Mouse (Mus musculus): Measurements from ENCODE around the gene Tcaf1.
A peak's percentile ranks its signal among the peaks of the same experiment; 100 is the strongest.

The Tcaf1 gene

DNA sequence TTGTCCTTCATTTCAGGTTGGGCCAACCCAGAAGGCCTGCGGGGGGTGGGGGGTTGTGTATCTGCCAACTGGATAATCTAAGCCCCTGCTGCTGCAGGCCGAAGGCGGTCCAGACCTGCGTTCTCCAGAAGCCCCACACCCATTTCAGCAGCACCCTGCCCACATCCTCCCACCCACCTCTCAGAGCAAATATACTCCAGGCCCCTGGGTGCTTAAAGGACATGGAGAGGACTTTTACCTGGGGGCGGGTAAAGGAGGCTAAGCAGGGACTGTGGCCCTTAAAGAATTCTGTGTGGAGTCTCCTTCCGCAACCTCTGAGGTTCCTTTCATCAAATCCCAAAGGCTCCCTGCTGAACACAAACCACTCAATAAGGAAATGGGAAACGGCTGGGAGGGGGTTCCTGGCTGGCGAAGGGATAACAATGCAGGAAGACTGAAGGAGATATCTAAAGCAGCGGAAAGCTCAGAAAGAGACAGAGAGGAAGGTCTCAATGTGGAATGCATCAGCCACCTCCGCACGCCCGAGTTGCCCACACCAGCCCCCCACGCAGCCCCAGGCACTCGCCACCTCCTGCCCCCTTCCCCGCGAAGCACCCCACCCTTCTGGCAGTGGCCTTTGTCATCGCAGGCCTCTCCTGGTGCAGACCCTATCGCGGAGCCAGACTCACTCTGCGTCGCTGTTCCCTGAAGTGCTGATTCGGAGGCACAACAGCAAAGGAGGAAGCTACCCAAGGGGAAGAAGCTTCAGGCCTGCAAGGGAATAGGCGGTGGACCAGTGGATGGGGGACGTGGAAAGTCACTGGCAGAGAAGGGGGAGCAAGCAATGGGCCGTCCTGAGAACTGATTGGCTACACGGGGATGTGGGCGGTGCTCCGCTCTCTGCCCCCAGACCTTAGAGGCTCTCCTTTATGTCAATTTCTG lies at the start of gene Tcaf1:
Gene Tcaf1, minus strand, starts transcription at position 798 of the 921 bp plus-strand sequence.
- peak; percentile 96 for ATAC-seq (ENCODE audit: low TSS enrichment)

- no peak for ATAC-seq (ENCODE audit: low TSS enrichment)
These were observed 46.2 kb upstream of the Tcaf1 start, which contains the start of gene Olfr38 for GRCm38 (mm10) chr6:42756104-42756503. TSS of gene Olfr38 (plus strand) at chr6:42756404.

GRCm38 (mm10) chr6:42747846-42748245 lies 38.0 kb upstream of the Tcaf1 start:
- ATAC-seq (ENCODE audit: low TSS enrichment): no peak

GRCm38 (mm10) chr6:42742303-42742702 lies 32.4 kb upstream of the Tcaf1 start:
- peak; percentile 93 for ATAC-seq (ENCODE audit: low TSS enrichment)

DNA sequence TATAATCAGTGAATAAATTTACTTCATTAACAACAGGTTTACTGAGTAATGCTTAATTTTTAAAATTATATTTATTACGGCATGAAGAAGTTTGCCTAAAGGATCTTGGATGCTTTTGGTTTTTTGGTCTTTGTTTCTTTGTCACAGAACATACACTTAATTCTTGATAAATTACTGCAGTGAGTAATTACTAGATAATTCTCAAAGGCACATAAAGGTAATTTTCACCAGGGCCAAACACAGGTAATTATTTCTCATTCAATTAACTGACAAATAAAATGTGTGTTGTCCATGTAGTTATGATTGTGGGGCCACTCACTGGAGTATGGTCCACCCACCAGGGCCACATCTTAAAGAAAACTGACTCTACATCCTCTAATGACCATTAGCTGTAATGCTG lies 29.2 kb upstream of the Tcaf1 start, which contains the start of gene Olfr453:
Gene Olfr453, plus strand, starts transcription at position 301 of the 400 bp plus-strand sequence.
- no peak for ATAC-seq (ENCODE audit: low TSS enrichment)

- ATAC-seq (ENCODE audit: low TSS enrichment): no peak
These were observed 8.1 kb upstream of the Tcaf1 start for GRCm38 (mm10) chr6:42717973-42718372.

GRCm38 (mm10) chr6:42714668-42715067 lies 4.8 kb upstream of the Tcaf1 start:
- ATAC-seq (ENCODE audit: low TSS enrichment): no peak

DNA sequence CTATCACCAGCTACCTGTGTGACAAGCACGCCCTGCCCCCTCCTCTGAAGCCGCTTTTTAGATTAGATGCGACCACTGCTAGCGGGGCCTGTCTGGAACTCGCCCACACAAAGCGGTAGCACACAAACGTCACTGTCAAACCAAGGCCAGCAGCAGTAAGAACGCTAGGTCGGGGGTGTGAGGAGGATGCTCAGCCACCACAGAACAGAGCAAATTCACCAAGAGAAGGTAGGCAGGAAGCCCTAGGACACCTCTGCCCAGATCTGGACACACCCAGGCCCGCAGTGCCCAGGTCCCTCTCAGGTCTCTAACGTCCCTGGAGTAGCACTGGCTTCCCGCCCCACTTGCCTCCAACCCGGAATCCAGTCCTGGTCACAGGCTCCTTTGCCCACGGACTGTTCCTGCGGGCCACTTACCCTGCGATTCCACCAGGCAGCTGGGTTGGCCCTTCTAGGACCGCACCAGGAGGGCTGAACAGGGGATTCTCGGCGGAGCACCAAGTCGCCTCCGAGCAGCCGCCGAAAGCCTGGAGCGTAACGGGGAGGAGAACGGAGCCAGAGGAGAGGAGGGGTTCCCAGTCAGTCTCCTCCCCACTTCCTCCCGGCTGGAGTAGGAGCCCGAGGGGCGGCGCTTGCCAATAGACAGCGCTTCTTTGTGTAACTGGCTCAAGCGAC lies 17.2 kb downstream of the Tcaf1 start:
- peak; percentile 94 for ATAC-seq (ENCODE audit: low TSS enrichment)

DNA sequence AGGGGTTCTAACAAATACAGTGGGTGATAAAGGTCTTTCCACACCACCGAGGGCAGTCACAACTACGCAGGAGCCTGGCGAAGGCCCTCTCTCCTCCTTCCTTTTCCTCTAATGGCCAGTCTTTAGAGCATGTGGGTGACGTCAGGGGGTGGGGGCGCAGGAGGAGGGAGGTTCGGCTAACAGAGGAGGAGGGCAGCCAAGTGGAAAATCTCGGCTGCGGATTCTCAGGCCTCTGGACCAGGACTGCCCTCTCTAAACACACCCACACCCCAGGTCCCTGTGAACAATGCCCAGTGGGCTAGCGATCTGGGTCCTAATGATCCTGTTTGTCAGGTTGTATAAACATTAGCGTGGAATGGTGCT lies 17.8 kb downstream of the Tcaf1 start:
- peak; percentile 80 for ATAC-seq (ENCODE audit: low TSS enrichment)

GRCm38 (mm10) chr6:42689761-42690160 lies 20.1 kb downstream of the Tcaf1 start:
- no peak for ATAC-seq (ENCODE audit: low TSS enrichment)

GRCm38 (mm10) chr6:42687907-42688306 lies 22.0 kb downstream of the Tcaf1 start:
- ATAC-seq (ENCODE audit: low TSS enrichment): no peak

DNA sequence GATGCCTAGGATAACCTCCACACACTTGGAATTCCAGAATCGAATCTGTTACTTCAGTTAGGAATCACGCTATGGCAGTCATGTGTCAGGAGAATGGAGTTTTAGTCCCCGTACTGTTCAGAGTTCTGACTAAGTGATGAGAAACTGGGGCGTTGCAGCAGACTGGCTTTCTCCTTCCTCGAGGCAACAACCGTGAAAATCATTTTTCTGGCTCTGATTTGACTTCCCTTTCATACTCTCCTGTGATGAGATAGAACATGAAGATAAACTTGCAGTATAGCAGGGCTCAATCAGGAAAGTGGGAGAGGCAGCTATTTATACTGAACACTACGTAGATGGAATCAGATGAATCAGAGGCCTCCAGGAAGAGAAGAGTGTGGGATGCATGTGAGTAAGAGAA lies 29.8 kb downstream of the Tcaf1 start:
- ATAC-seq (ENCODE audit: low TSS enrichment): peak; percentile 94

- ATAC-seq (ENCODE audit: low TSS enrichment): no peak
These were observed 33.9 kb downstream of the Tcaf1 start for GRCm38 (mm10) chr6:42676011-42676410.

DNA sequence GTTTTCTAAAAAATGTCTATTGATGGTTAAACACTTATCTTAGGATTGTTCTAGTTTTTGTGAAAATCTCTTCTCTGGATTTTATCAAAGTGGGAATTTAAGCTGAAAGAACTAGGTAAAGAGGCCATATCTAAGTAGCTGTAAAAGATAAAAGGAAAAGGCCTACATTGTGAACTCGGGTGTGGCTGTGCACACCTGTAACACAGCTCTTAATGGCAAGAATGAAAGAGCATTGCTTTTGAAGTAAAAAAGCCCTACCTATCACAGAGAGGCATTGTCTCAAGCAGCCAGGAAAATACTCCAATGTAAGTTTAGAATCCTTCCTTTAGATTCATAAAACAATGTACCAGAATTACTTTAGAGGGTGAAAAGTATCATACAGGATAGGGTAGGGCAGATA lies 38.1 kb downstream of the Tcaf1 start:
- no peak for ATAC-seq (ENCODE audit: low TSS enrichment)

DNA sequence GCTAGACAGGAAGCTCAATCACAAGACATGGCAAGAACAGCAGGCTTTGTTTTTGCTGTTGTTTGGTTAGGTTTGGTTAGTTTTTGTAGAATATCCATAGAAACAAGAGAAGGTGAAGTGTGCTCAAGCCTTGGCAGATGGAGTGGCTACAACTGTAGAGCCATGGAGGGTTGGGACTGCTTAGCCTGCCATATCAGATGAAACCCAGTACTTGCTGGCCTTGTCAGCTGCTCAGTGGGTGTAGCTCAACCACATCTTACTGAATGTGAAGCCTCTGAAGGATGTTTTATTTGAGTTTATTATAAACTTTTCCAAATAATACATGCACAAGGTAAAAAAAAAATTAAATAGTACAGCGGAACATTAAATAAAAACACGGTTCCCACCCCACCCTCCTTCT lies 42.2 kb downstream of the Tcaf1 start:
- peak; percentile 64 for ATAC-seq (ENCODE audit: low TSS enrichment)

GRCm38 (mm10) chr6:42661739-42662138 lies 48.1 kb downstream of the Tcaf1 start:
- no peak for ATAC-seq (ENCODE audit: low TSS enrichment)

GRCm38 (mm10) chr6:42644912-42645549 lies 64.9 kb downstream of the Tcaf1 start, which contains the start of gene Tcaf2:
TSS of gene Tcaf2 (minus strand) at chr6:42645254.
- peak; percentile 91 for ATAC-seq (ENCODE audit: low TSS enrichment)

GRCm38 (mm10) chr6:42634393-42634792 lies 75.5 kb downstream of the Tcaf1 start:
- ATAC-seq (ENCODE audit: low TSS enrichment): no peak

GRCm38 (mm10) chr6:42631395-42631794 lies 78.5 kb downstream of the Tcaf1 start:
- ATAC-seq (ENCODE audit: low TSS enrichment): no peak
